Mouse (Mus musculus) heart, postnatal 36 days (tissue): ENCODE data around the gene Runx2. TPM values are rescaled to one million over a fixed set of nuclear protein-coding genes. Genes with fewer than 3 reads are reported as not detected.

Experiments
- DNase-seq, 2 experiments: peaks; one replicate each; pipeline ENCODE4 v3.0.0; 2021 to 2022
- intact Hi-C: fragments of 180-260 bp; cut with DNase I; formaldehyde crosslinking; loops from one replicate; pipeline ENCODE4 v1.15.1; 2025
- total RNA-seq, 2 experiments: library from RNA; stranded (reverse); gene quantifications; 2 replicates each; pipeline ENCODE4 v1.2.3; 2021

Runx2 gene
- total RNA-seq, 2 experiments from 2014 or later = 0.30 to 0.50 TPM

DNA sequence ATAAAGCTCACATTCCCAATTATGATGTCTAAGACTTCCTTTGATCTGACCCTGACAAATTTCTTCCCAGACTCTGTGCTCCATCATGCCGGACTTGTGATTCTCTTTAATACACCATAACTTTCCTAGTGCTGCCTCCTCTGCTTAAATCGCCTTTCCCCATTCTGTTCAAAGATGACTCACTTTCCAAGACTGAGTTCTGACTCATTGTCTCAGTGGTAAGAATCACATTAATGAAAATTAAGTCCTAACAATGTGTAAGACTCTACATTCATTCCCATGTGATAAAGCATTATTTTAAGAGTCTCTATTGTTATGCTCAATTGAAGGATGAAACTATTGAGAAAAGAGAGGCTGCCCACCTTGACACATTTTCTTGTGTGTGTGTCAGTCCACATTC, 43.7 kb downstream of the Runx2 start:
- DNase-seq = no peak
- intact Hi-C loops = no loop called here

DNA sequence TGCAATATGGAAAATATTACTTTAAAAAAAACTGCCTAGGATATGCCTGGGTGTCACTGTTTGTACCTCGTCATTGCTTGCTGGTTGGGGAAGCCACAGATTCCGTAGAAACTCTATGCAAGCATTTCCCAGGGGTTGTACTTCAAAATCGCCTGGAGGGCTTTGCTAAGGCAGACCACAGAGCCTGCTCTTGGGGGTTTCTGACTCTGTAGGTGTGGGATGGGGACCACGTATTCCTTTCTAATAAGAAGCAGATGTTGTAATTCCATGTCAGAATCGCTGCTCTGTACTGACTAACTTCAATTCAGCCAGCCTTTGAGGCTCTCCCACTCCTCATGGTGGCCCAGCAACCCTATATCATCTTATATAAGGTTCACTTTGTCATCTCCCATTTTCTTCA, 46.1 kb downstream of the Runx2 start:
- no peak for DNase-seq
- intact Hi-C loops = no loop called here

GRCm38 (mm10) chr17:44767375-44767774, 47.2 kb downstream of the Runx2 start:
- DNase-seq = no peak
- intact Hi-C loops = no loop called here

DNA sequence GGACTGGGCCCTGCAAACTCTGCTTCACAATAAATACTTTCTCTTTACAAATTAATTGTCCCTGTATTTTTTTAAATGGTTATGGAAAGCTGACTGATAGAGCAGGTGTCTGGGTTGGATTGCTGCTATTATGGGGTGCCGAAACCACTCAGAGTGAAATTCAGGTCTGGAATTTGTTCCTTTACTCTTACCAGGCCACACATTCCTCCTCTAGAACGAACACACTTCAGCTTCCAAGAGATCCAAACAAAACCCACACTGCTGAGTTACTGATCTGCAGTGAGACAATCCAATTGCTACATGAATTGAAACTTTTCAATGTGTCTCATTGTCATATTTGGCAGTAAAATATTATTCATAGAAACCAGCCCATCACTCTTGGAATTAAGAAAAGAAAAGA, 47.6 kb downstream of the Runx2 start:
- intact Hi-C loops = no loop called here
- DNase-seq = no peak

DNA sequence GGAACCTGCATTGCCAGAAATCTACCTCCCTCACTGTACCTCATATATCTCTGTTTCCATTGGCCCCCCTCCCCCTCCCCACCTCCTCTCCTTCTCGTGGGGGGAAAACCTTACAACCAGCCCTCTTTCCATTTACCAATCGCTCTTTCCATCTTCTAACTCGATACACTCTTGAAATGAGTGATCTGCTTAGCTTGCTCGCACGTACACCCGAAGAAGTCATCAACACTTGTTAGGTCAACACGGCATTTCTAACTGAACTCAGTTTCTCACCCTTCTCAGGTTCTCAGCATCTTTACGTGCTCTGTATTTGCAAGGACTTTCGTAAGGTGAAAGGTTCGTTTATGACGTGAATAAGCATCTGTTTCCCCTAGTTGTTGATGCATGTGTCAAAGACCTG, 48.3 kb downstream of the Runx2 start:
- DNase-seq = no peak
- intact Hi-C loops = no loop called here

DNA sequence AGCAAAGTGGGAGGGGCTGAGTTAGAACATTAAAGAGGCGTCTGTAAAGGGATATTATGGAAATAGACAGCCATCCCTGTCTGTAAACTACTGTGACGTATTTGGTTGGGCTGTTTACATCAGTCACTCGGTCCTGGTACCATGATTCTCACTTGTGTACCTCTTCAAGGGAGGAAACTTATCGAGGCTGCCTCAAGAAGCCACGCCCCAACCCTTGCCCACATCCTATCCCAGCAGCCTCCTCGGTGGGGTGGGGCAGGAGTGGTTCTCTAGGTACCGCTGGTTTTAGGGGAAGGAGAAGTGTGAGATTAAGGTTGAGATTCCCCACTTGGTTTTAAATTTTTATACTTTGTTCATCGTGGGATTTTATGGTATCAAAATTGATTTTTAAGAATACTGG, 69.2 kb downstream of the Runx2 start:
- intact Hi-C loops = no loop called here
- no peak for DNase-seq

GRCm38 (mm10) chr17:44743780-44744179, 70.8 kb downstream of the Runx2 start:
- intact Hi-C loops = loop anchor here (2.0 kb wide), 1 partner anchor 507 kb away; no protein-coding TSS in a partner anchor
- DNase-seq = no peak

GRCm38 (mm10) chr17:44742246-44742645, 72.4 kb downstream of the Runx2 start:
- intact Hi-C loops = loop anchor here (2.0 kb wide), 1 partner anchor 509 kb away; no protein-coding TSS in a partner anchor
- DNase-seq = no peak

GRCm38 (mm10) chr17:44738121-44738637, 76.4 kb downstream of the Runx2 start:
- intact Hi-C loops = loop anchor here (5.0 to 10.0 kb wide), 3 partner anchors 281 to 637 kb away; no protein-coding TSS in a partner anchor
- DNase-seq = no peak

DNA sequence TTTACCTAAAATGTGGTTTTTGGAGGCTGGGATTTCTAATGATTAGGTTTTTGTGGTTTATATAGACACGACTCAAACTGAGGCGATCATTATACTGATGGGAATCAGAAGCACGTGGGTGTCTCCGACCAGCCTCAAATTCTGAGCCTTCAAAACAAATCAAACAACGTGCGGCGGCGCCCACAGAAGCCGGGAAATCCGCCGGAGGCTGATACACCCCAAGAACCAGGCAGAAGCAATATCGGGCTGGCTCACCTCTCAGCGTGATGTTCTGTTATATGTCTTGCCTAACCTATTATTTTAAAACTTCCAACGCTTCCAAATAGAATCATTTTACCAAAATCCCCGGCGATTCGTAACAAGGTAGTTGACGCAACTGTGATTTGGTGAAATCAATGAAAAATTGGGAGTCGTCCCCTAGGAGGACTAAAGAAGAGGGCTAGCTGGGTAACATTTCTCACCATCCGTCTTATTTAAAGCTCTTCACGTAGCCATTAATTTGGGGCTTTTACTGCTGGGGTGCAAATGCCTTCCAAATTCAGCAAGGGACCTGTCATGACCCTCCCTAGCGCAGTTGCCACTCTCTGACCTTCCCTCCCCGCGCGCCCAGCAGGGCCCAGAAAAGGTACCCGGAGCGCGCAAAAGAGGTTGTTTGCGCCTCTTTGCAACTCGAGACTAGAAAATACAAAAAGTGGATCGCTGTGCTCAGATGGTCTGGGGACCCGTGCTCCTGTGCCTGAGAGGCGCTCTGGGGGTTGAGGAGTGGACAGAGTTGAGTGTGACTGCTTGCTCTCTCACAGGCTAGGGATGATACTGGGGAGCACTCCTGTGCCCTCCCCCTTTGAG, 77.1 kb downstream of the Runx2 start:
- intact Hi-C loops = loop anchor here (5.0 to 10.0 kb wide), 3 partner anchors 280 to 637 kb away; no protein-coding TSS in a partner anchor
- peak; percentile 15 to 21 for DNase-seq

DNA sequence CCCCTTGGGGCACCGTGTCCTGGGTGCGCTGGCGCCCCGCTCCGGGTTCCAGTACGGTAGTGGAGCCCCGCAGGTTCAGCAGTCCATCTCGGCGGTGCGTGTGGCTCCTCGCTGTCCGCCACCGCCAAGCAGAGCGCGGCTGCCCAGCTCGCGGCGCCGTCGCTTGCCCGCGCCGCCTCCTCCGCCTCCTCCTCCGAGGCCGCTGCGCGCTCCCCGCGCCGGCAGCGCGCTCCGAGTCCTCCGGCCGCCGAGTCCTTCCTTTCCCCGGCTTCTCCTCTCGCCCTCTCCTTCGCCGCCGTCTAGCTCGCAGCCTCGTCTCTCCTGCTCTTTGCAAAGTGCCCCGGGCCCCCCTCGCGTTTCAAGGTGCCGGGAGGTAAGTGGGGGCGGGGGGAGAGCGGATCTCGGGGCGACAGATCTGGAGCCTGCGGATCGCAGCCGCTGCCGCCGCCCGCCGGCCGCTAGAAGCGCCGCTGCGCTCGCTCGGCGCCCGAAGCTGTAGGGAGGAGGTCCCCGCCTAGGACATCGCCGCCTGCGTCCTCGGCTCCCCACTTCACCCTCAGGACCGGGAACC, 78.5 kb downstream of the Runx2 start:
- intact Hi-C loops = loop anchor here (1.0 to 10.0 kb wide), 4 partner anchors 40 to 639 kb away; no protein-coding TSS in a partner anchor
- peak; percentile 70 to 83 for DNase-seq

GRCm38 (mm10) chr17:44735223-44735990, 79.2 kb downstream of the Runx2 start:
- DNase-seq = peak; percentile 30 to 47
- intact Hi-C loops = loop anchor here (5.0 to 10.0 kb wide), 3 partner anchors 278 to 639 kb away; no protein-coding TSS in a partner anchor

DNA sequence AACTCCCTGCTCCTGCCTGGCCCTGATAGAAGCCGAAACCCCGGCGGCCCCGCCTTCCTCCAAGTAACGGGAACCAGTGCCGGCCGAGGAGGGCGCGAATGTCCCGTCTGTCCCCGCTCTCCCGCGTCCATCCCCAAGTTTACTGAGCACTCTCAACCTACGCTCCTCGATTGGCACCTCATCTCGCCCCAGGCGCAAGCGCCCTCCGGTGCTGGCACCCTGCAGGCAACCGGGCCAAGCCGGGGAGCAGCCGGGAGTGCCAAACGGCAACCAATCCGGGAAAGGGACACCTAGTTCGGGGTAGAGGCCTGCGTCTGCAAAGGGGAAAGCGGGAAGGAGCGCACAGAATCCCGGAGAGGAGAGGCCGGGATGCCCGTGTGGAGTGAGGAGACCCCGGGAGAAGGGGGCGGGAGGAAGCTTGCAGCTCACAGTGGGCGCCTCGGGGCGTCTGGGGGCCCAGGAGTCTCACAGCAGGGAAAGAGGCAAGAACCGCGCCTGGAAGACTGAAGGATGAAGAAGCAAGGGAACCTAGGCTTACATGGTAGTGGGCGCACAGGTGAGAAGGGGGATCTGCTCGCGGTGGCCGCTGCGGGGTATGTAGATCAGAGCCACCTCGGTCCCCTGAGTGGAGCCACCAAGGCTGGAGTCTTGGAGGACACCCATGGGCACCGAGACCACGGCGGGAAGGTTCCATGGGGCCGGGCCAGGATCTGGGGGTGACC, 79.9 kb downstream of the Runx2 start:
- DNase-seq = peak; percentile 40 to 68
- intact Hi-C loops = loop anchor here (5.0 to 10.0 kb wide), 3 partner anchors 277 to 640 kb away; no protein-coding TSS in a partner anchor

- DNase-seq = no peak
- intact Hi-C loops = loop anchor here (10.0 kb wide), 2 partner anchors 469 to 641 kb away; no protein-coding TSS in a partner anchor
Measured at GRCm38 (mm10) chr17:44733544-44734310, 80.9 kb downstream of the Runx2 start.

DNA sequence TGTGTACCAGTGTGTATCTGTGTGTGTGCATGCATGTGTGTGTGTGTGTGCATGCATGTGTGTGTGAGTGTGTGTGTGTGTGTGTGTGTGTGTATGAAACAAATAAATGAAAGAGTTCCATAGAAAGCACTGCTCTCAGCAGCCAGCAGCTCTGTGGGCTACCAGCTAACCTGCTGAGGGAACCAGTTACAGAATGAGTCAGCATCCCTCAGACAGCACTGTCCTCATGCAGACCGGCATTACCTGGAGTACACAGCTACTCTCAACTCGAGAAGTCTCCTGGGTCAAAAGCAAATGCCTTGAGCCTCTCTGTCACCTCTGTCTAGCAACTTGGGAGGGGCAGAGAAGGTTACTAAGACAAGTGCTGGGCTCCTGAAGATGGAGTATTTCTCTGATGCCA, 86.1 kb downstream of the Runx2 start:
- intact Hi-C loops = no loop called here
- no peak for DNase-seq

GRCm38 (mm10) chr17:44727675-44728074, 86.9 kb downstream of the Runx2 start:
- no peak for DNase-seq
- intact Hi-C loops = no loop called here

- intact Hi-C loops = no loop called here
- DNase-seq = no peak
Measured at GRCm38 (mm10) chr17:44724805-44725480, 89.7 kb downstream of the Runx2 start.

- intact Hi-C loops = no loop called here
- no peak for DNase-seq
Measured at GRCm38 (mm10) chr17:44724255-44724654, 90.3 kb downstream of the Runx2 start.
